15 mouse cellular contexts compared by ENCODE assay signal in the genomic region with DNA sequence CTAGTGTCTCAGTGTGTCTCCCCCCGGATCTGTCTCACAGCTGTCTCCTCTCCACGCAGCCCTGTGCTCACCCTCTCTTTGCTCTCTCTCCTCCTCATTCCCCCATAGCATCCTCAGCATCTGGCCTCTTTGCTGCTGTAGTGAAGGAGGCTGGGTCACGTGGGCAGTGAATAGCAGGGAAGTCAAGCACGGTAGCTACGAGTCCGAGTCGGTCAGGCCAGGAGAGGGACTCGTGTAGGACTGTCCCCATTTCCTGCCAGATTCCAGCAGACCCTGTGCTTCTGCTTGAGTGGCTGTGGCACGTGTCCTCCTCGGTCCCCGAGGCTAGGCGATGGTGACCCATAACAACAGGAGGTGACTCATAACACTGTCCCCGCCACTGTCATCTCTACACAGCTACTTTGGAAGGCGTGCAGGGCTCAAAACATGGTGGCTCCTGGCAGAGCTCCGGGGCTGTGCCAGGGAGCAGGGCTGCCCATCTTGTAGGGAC. TPM values are rescaled to one million over a fixed set of nuclear protein-coding genes. Genes with fewer than 3 reads are reported as not detected.
DNase-seq lines count a peak whose midpoint lies in the region; ATAC-seq lines count a peak whose summit lies in the region.
"Had no signal": no experiment of that assay in that cellular context is flagged by ENCODE, and none has a peak within 500 bp of the region (broad histone marks: within the 10 kb centered on the region; RNA-seq: fewer than 3 reads in every experiment).

No protein-coding gene starts in this region.

- H3K9ac ChIP-seq in hindbrain, embryonic 11.5 days (ENCODE audit: low read depth, low read length), result no peak overlapping the region
- H3K9ac ChIP-seq in hindbrain, embryonic 14.5 days, result no peak overlapping the region
- H3K9ac ChIP-seq in midbrain, embryonic 12.5 days (replicated peaks), result no peak overlapping the region
- no peak overlapping the region for H3K9ac ChIP-seq in midbrain, embryonic 15.5 days
- H3K9ac ChIP-seq: liver, embryonic 15.5 days had no signal

- H3K4me1 ChIP-seq in hindbrain, embryonic 11.5 days (replicated peaks; ENCODE audit: control insufficient read depth, insufficient read depth, low read length), result no peaks in the 10 kb centered on the region
- no peaks in the 10 kb centered on the region for H3K4me1 ChIP-seq in hindbrain, embryonic 14.5 days (replicated peaks; ENCODE audit: control insufficient read depth, insufficient read depth, low read length)
- peaks cover 4% of the 10 kb centered on the region; the same call in 1 of the 2 replicates for H3K4me1 ChIP-seq in midbrain, embryonic 12.5 days
- H3K4me1 ChIP-seq in midbrain, embryonic 15.5 days, result no peaks in the 10 kb centered on the region

- H3K27ac ChIP-seq in hindbrain, embryonic 11.5 days (ENCODE audit: low read depth, low read length), result no peak overlapping the region
- H3K27ac ChIP-seq in hindbrain, embryonic 14.5 days, result no peak overlapping the region
- H3K27ac ChIP-seq in midbrain, embryonic 12.5 days (replicated peaks), result no peak overlapping the region
- no peak overlapping the region for H3K27ac ChIP-seq in midbrain, embryonic 15.5 days
- H3K27ac ChIP-seq: liver, embryonic 15.5 days; macrophage had no signal

- DNase-seq in hindbrain, embryonic 11.5 days (ENCODE audit: low spot score), result peak; percentile 21
- DNase-seq in hindbrain, embryonic 14.5 days (ENCODE audit: low spot score), result no peak
- DNase-seq in cerebellum, postnatal 14 days, result peak; percentile 76 to 77
- DNase-seq in retina, postnatal 1 day, result peak; percentile 84
- DNase-seq: kidney, adult 11 months had no signal

- H3K4me2 ChIP-seq in hindbrain, embryonic 11.5 days (replicated peaks; ENCODE audit: low read depth, low read length), result no peak overlapping the region
- H3K4me2 ChIP-seq in hindbrain, embryonic 14.5 days (replicated peaks), result no peak overlapping the region
- H3K4me2 ChIP-seq in midbrain, embryonic 12.5 days (replicated peaks), result no peak overlapping the region
- H3K4me2 ChIP-seq in midbrain, embryonic 15.5 days, result no peak overlapping the region
- H3K4me2 ChIP-seq: liver, embryonic 15.5 days had no signal

- no peak overlapping the region for H3K4me3 ChIP-seq in hindbrain, embryonic 11.5 days (ENCODE audit: low read depth, low read length)
- H3K4me3 ChIP-seq in hindbrain, embryonic 14.5 days (replicated peaks; ENCODE audit: low read length), result no peak overlapping the region
- H3K4me3 ChIP-seq in midbrain, embryonic 12.5 days, result no peak overlapping the region
- no peak overlapping the region for H3K4me3 ChIP-seq in midbrain, embryonic 15.5 days
- H3K4me3 ChIP-seq: erythroblast, embryonic 14.5 days; liver, embryonic 15.5 days had no signal

- H3K36me3 ChIP-seq in hindbrain, embryonic 11.5 days (ENCODE audit: control insufficient read depth, insufficient read depth, low read length), result peaks cover 6% of the 10 kb centered on the region; the same call in 1 of the 2 replicates
- H3K36me3 ChIP-seq in hindbrain, embryonic 14.5 days (replicated peaks; ENCODE audit: control insufficient read depth, insufficient read depth), result peaks cover 56% of the 10 kb centered on the region
- peaks cover 44% of the 10 kb centered on the region for H3K36me3 ChIP-seq in midbrain, embryonic 12.5 days
- peaks cover 16% of the 10 kb centered on the region for H3K36me3 ChIP-seq in midbrain, embryonic 15.5 days (replicated peaks)

- ATAC-seq in hindbrain, embryonic 11.5 days (ENCODE audit: low FRiP score), result no peak
- no peak for ATAC-seq in hindbrain, embryonic 14.5 days (ENCODE audit: low FRiP score)
- ATAC-seq in midbrain, embryonic 12.5 days (ENCODE audit: low FRiP score, low read depth), result peak; percentile 30; the same call in 1 of the 2 replicates
- ATAC-seq in midbrain, embryonic 15.5 days (replicated peaks), result no peak
- no peak for ATAC-seq in megakaryocyte-erythroid progenitor cell, adult 5-6 weeks (replicated peaks; ENCODE audit: low FRiP score, low TSS enrichment, poor library complexity, severe bottlenecking)

- WGBS in hindbrain, embryonic 11.5 days, result 61% methylated on average over 15 of the region's 15 CpGs
- WGBS in hindbrain, embryonic 14.5 days, result 50% methylated on average over 15 of the region's 15 CpGs
- 66% methylated on average over 15 of the region's 15 CpGs for WGBS in midbrain, embryonic 12.5 days
- WGBS in midbrain, embryonic 15.5 days, result 55% methylated on average over 15 of the region's 15 CpGs

- H3K27me3 ChIP-seq in hindbrain, embryonic 11.5 days (ENCODE audit: control insufficient read depth, insufficient read depth, low read length), result no peaks in the 10 kb centered on the region
- no peaks in the 10 kb centered on the region for H3K27me3 ChIP-seq in hindbrain, embryonic 14.5 days (ENCODE audit: control insufficient read depth, insufficient read depth, low read length)
- H3K27me3 ChIP-seq in midbrain, embryonic 12.5 days, result no peaks in the 10 kb centered on the region
- no peaks in the 10 kb centered on the region for H3K27me3 ChIP-seq in midbrain, embryonic 15.5 days (replicated peaks)
- H3K27me3 ChIP-seq: liver, embryonic 15.5 days had no signal

- H3K9me3 ChIP-seq in hindbrain, embryonic 11.5 days (ENCODE audit: control insufficient read depth, low read length), result no peaks in the 10 kb centered on the region
- H3K9me3 ChIP-seq in hindbrain, embryonic 14.5 days (ENCODE audit: control insufficient read depth, low read length), result no peaks in the 10 kb centered on the region
- H3K9me3 ChIP-seq in midbrain, embryonic 12.5 days, result no peaks in the 10 kb centered on the region
- H3K9me3 ChIP-seq in midbrain, embryonic 15.5 days, result no peaks in the 10 kb centered on the region
- H3K9me3 ChIP-seq: liver, embryonic 15.5 days had no signal

RNA-seq across cellular contexts. Expression of a gene that starts 20.0 kb away (rescaled TPM):
- polyA plus RNA-seq in hindbrain, embryonic 11.5 days (2014; fragmentation: Nextera tagmentation; extraction: Ambion mirVana), result 13.5 and 15.8 TPM in 2 replicates
- 21.6 and 23.7 TPM in 2 replicates for polyA plus RNA-seq in hindbrain, embryonic 14.5 days (2014; fragmentation: Nextera tagmentation; extraction: Ambion mirVana)
- polyA plus RNA-seq in midbrain, embryonic 12.5 days (2016; fragmentation: Nextera tagmentation; extraction: Ambion mirVana), result 14.3 and 17.1 TPM in 2 replicates
- polyA plus RNA-seq in midbrain, embryonic 15.5 days (2015; fragmentation: Nextera tagmentation; extraction: Ambion mirVana), result 18.4 TPM in 2 replicates
- 229 and 247 TPM in 2 replicates for total RNA-seq in megakaryocyte-erythroid progenitor cell, adult 5-6 weeks (2014; fragmentation: Nextera tagmentation)
- 135 and 175 TPM in 2 replicates for total RNA-seq in megakaryocyte-erythroid progenitor cell, adult 5-6 weeks (2017)

RNA-seq across cellular contexts. Expression of a gene that starts 28.1 kb away (rescaled TPM):
- 106 and 118 TPM in 2 replicates for polyA plus RNA-seq in hindbrain, embryonic 11.5 days (2014; fragmentation: Nextera tagmentation; extraction: Ambion mirVana)
- polyA plus RNA-seq in hindbrain, embryonic 14.5 days (2014; fragmentation: Nextera tagmentation; extraction: Ambion mirVana), result 278 and 302 TPM in 2 replicates
- 127 and 151 TPM in 2 replicates for polyA plus RNA-seq in midbrain, embryonic 12.5 days (2016; fragmentation: Nextera tagmentation; extraction: Ambion mirVana)
- polyA plus RNA-seq in midbrain, embryonic 15.5 days (2015; fragmentation: Nextera tagmentation; extraction: Ambion mirVana), result 345 and 349 TPM in 2 replicates
- 14.4 and 14.6 TPM in 2 replicates for total RNA-seq in megakaryocyte-erythroid progenitor cell, adult 5-6 weeks (2014; fragmentation: Nextera tagmentation)
- 20.0 and 21.9 TPM in 2 replicates for total RNA-seq in megakaryocyte-erythroid progenitor cell, adult 5-6 weeks (2017)

RNA-seq across cellular contexts. Expression of a gene that starts 59.0 kb away (rescaled TPM):
- polyA plus RNA-seq in hindbrain, embryonic 11.5 days (2014; fragmentation: Nextera tagmentation; extraction: Ambion mirVana), result 0.06 and 0.25 TPM in 2 replicates
- 1.3 and 1.4 TPM in 2 replicates for polyA plus RNA-seq in hindbrain, embryonic 14.5 days (2014; fragmentation: Nextera tagmentation; extraction: Ambion mirVana)
- polyA plus RNA-seq in midbrain, embryonic 12.5 days (2016; fragmentation: Nextera tagmentation; extraction: Ambion mirVana), result 0.39 and 0.77 TPM in 2 replicates
- 0.99 and 1.1 TPM in 2 replicates for polyA plus RNA-seq in midbrain, embryonic 15.5 days (2015; fragmentation: Nextera tagmentation; extraction: Ambion mirVana)
- 3.9 and 7.0 TPM in 2 replicates for total RNA-seq in megakaryocyte-erythroid progenitor cell, adult 5-6 weeks (2014; fragmentation: Nextera tagmentation)
- total RNA-seq in megakaryocyte-erythroid progenitor cell, adult 5-6 weeks (2017), result 3.7 and 4.7 TPM in 2 replicates
- polyA plus RNA-seq: macrophage had no signal

RNA-seq across cellular contexts. Expression of a gene that starts 59.1 kb away (rescaled TPM):
- polyA plus RNA-seq in hindbrain, embryonic 11.5 days (2014; fragmentation: Nextera tagmentation; extraction: Ambion mirVana), result not detected in 2 replicates
- polyA plus RNA-seq in hindbrain, embryonic 14.5 days (2014; fragmentation: Nextera tagmentation; extraction: Ambion mirVana), result 0.36 TPM in 1 of 2 replicates, not detected in the other
- not detected in 2 replicates for polyA plus RNA-seq in midbrain, embryonic 12.5 days (2016; fragmentation: Nextera tagmentation; extraction: Ambion mirVana)
- polyA plus RNA-seq in midbrain, embryonic 15.5 days (2015; fragmentation: Nextera tagmentation; extraction: Ambion mirVana), result 0.39 TPM in 1 of 2 replicates, not detected in the other
- total RNA-seq in megakaryocyte-erythroid progenitor cell, adult 5-6 weeks (2014; fragmentation: Nextera tagmentation), result not detected in 2 replicates
- total RNA-seq in megakaryocyte-erythroid progenitor cell, adult 5-6 weeks (2017), result not detected in 2 replicates
- total RNA-seq: adrenal gland, postnatal 4 days; common myeloid progenitor, adult 5-6 weeks; heart, postnatal 14 days had no signal
- polyA plus RNA-seq: erythroblast, embryonic 14.5 days; gonadal fat pad, adult 2 months; macrophage had no signal
